10 mouse cellular contexts compared by ENCODE assay signal in the genomic region with DNA sequence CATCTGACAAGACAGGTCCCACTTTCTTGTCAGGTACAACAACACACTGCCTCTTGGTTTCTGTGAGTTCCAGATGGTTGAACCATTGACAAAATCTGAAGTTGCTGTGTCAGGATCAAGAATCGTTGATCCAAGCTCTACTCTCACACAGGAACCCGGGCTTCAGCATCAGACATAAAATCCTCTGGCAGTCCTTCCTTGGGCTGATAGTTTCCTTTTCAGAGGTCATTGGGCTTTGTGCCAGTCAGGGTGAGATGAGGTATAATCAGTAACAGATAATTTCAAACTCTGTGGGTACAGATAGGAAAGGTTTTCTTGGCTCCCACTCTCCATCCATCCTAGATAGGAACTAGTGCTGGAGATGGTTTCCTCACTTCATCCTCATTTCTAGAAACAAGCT.
"Had no signal": no experiment of that assay in that cellular context is flagged by ENCODE, and none has a peak within 500 bp of the region (broad histone marks: within the 10 kb centered on the region; RNA-seq: fewer than 3 reads in every experiment).

No protein-coding gene starts in this region.

- H3K9me3 ChIP-seq: limb, embryonic 10.5 days; liver, embryonic 13.5 days; midbrain, embryonic 13.5 days had no signal

- ATAC-seq: hindbrain, postnatal 0 days; liver, postnatal 0 days; midbrain, embryonic 13.5 days had no signal

- H3K36me3 ChIP-seq: limb, embryonic 10.5 days; liver, embryonic 13.5 days; midbrain, embryonic 13.5 days had no signal

- H3K27me3 ChIP-seq: liver, embryonic 13.5 days; midbrain, embryonic 13.5 days had no signal

- H3K4me1 ChIP-seq: limb, embryonic 10.5 days; liver, embryonic 13.5 days; midbrain, embryonic 13.5 days had no signal

- H3K27ac ChIP-seq: hindbrain, postnatal 0 days; limb, embryonic 10.5 days; liver, embryonic 13.5 days; midbrain, embryonic 13.5 days; stomach, postnatal 0 days had no signal

- H3K9ac ChIP-seq: liver, embryonic 13.5 days; liver, postnatal 0 days; midbrain, embryonic 13.5 days had no signal

- DNase-seq: liver, embryonic 13.5 days; liver, postnatal 0 days; right cerebral cortex, adult 18-20 months; right cerebral cortex, postnatal 25 days; thymus, adult 18-20 months; thymus, postnatal 25 days had no signal

- H3K4me2 ChIP-seq: liver, embryonic 13.5 days; midbrain, embryonic 13.5 days had no signal

- H3K4me3 ChIP-seq: limb, embryonic 10.5 days; liver, embryonic 13.5 days; midbrain, embryonic 13.5 days had no signal
